Mouse (Mus musculus): ENCODE results near the gene Scd2. TPM values are rescaled to one million over a fixed set of nuclear protein-coding genes. Genes with fewer than 3 reads are reported as not detected.
"Not testable (repeated sequence)": the region's sequence is repeated elsewhere in the genome, so short reads cannot be mapped to it uniquely, and the experiment has no call there.

Gene Scd2
- polyA plus RNA-seq, 1 experiment from 2014 or later, result 35.6 TPM

DNA sequence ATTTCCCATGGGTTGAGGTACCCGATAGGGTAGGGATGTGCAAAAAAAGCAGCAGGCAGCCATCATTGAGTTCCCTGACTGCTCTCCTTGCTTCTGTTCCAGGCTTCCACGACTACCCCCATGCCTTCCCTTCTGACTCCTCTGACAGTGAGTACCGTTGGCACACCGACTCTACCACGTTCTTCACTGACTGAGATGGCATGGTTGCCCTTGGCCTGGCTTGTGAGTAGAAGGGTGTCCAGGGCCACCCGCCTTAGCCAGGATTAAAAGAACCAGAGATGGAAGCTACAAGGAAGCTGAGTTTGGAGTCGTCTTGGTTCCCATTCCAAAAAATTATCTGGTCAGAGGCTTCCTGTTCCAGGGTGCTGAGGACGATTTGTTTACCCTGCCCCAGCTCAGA lies 15.5 kb upstream of the Scd2 start:
- H3K36me3 ChIP-seq (ENCODE audit: control insufficient read depth, insufficient read depth), result no peaks in the 10 kb centered on the region
- TF ChIP-seq CTCF (IDR thresholded peaks at IDR 0.05; ENCODE audit: low read depth), result no peak
- H3K27me3 ChIP-seq (replicated peaks; ENCODE audit: control insufficient read depth, insufficient read depth, low read length), result no peaks in the 10 kb centered on the region
- 87% methylated on average over 8 of the region's 8 CpGs for WGBS
- no peak overlapping the region for H3K27ac ChIP-seq (ENCODE audit: low read depth, low read length)
- no peak overlapping the region for H3K4me3 ChIP-seq (ENCODE audit: low read depth, low read length)
- H3K9me3 ChIP-seq (ENCODE audit: control insufficient read depth), result no peaks in the 10 kb centered on the region
- peaks cover 16% of the 10 kb centered on the region; the same call in 1 of the 2 replicates for H3K4me1 ChIP-seq (replicated peaks; ENCODE audit: control insufficient read depth, insufficient read depth, low read length)
- ATAC-seq, result no peak
- H3K9ac ChIP-seq (ENCODE audit: low read depth, low read length), result no peak overlapping the region
- H3K4me2 ChIP-seq (replicated peaks; ENCODE audit: low read depth), result no peak overlapping the region

- ATAC-seq, result no peak
- Histone ChIP-seq H3K36me3 (ENCODE audit: control insufficient read depth, insufficient read depth) (no peaks in the 10 kb centered on the region), H3K9ac (ENCODE audit: low read depth, low read length) (no peak overlapping the region), H3K9me3 (ENCODE audit: control insufficient read depth) (no peaks in the 10 kb centered on the region), H3K4me3 (ENCODE audit: low read depth, low read length) (no peak overlapping the region), H3K4me2 (replicated peaks; ENCODE audit: low read depth) (no peak overlapping the region), H3K27ac (ENCODE audit: low read depth, low read length) (peak overlapping the region; percentile 47), H3K4me1 (replicated peaks; ENCODE audit: control insufficient read depth, insufficient read depth, low read length) (peaks cover 22% of the 10 kb centered on the region; the same call in 1 of the 2 replicates), H3K27me3 (replicated peaks; ENCODE audit: control insufficient read depth, insufficient read depth, low read length) (no peaks in the 10 kb centered on the region)
- 6% methylated on average over 6 of the region's 6 CpGs for WGBS
- no peak for TF ChIP-seq CTCF (IDR thresholded peaks at IDR 0.05; ENCODE audit: low read depth)
Observed at GRCm38 (mm10) chr19:44280755-44281154, 12.7 kb upstream of the Scd2 start.

- not testable (repeated sequence) for H3K9ac ChIP-seq (ENCODE audit: low read depth, low read length); ATAC-seq; H3K27me3 ChIP-seq (replicated peaks; ENCODE audit: control insufficient read depth, insufficient read depth, low read length); H3K9me3 ChIP-seq (ENCODE audit: control insufficient read depth); H3K4me3 ChIP-seq (ENCODE audit: low read depth, low read length); H3K4me2 ChIP-seq (replicated peaks; ENCODE audit: low read depth); H3K36me3 ChIP-seq (ENCODE audit: control insufficient read depth, insufficient read depth)
- Histone ChIP-seq H3K27ac (ENCODE audit: low read depth, low read length) (peak overlapping the region; percentile 79), H3K4me1 (replicated peaks; ENCODE audit: control insufficient read depth, insufficient read depth, low read length) (peaks cover 22% of the 10 kb centered on the region; the same call in 1 of the 2 replicates)
- 28% methylated on average over 1 of the region's 1 CpGs for WGBS
Observed at GRCm38 (mm10) chr19:44281825-44282447, 11.5 kb upstream of the Scd2 start.

DNA sequence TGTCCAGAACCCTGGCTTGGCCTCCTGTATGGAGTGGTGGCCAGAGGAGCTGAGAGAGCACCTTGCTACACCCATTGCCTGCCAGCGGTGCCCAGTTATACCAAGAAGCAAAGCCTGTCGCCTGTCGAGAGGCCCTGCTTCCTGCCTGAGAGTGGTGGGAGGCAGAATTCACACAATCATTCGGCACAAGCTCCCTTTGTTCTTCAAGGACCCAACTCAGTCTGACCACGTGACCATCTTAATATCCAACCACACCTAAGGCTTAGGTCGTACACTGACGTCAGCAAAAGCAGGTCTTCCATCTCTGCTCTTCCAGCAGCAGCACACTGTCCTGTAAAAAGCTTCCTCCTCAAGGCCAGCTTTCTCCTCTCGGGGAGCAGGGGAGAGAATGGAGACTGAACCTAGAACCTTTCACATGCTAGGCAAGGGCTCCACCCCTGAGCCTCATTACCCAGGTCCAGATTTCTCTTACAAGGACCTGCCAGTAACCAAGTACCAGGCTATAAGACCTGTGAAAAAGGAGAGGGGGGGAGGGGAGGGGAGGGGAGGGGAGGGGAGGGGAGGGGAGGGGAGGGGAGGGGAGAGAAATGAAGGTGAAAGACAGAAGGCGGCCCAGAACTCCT lies 10.8 kb upstream of the Scd2 start:
- Histone ChIP-seq H3K27ac (ENCODE audit: low read depth, low read length) (peak overlapping the region; percentile 79), H3K4me2 (replicated peaks; ENCODE audit: low read depth) (no peak overlapping the region; the same call in 1 of the 2 replicates), H3K36me3 (ENCODE audit: control insufficient read depth, insufficient read depth) (no peaks in the 10 kb centered on the region), H3K4me3 (ENCODE audit: low read depth, low read length) (no peak overlapping the region), H3K4me1 (replicated peaks; ENCODE audit: control insufficient read depth, insufficient read depth, low read length) (peaks cover 22% of the 10 kb centered on the region; the same call in 1 of the 2 replicates), H3K9me3 (ENCODE audit: control insufficient read depth) (no peaks in the 10 kb centered on the region), H3K9ac (ENCODE audit: low read depth, low read length) (no peak overlapping the region), H3K27me3 (replicated peaks; ENCODE audit: control insufficient read depth, insufficient read depth, low read length) (no peaks in the 10 kb centered on the region)
- WGBS, result 18% methylated on average over 9 of the region's 9 CpGs
- no peak for ATAC-seq
- TF ChIP-seq CTCF (IDR thresholded peaks at IDR 0.05; ENCODE audit: low read depth), result no peak

GRCm38 (mm10) chr19:44283157-44284024 lies 10.1 kb upstream of the Scd2 start:
- peak overlapping the region; percentile 84 for H3K4me2 ChIP-seq (replicated peaks; ENCODE audit: low read depth)
- no peak for ATAC-seq
- H3K9me3 ChIP-seq (ENCODE audit: control insufficient read depth), result no peaks in the 10 kb centered on the region
- TF ChIP-seq CTCF (IDR thresholded peaks at IDR 0.05; ENCODE audit: low read depth), result no peak
- 0 out of 2 replicates have a peak overlapping the region, but pooled peaks have one; percentile 31 for H3K9ac ChIP-seq (ENCODE audit: low read depth, low read length)
- no peaks in the 10 kb centered on the region for H3K36me3 ChIP-seq (ENCODE audit: control insufficient read depth, insufficient read depth)
- H3K4me3 ChIP-seq (ENCODE audit: low read depth, low read length), result peak overlapping the region; percentile 45
- WGBS, result 32% methylated on average over 15 of the region's 15 CpGs
- no peaks in the 10 kb centered on the region for H3K27me3 ChIP-seq (replicated peaks; ENCODE audit: control insufficient read depth, insufficient read depth, low read length)
- peak overlapping the region; percentile 95 for H3K27ac ChIP-seq (ENCODE audit: low read depth, low read length)
- peaks cover 22% of the 10 kb centered on the region; the same call in 1 of the 2 replicates for H3K4me1 ChIP-seq (replicated peaks; ENCODE audit: control insufficient read depth, insufficient read depth, low read length)

Measured in intestine, postnatal 0 days (tissue).